Mouse (Mus musculus): Measurements from ENCODE around the gene Clec2e. TPM values are rescaled to one million over a fixed set of nuclear protein-coding genes. Genes with fewer than 3 reads are reported as not detected.

Gene Clec2e
- polyA plus RNA-seq, 1 experiment from 2014 or later, result not detected

- Histone ChIP-seq H3K9ac (no peak overlapping the region), H3K9me3 (no peaks in the 10 kb centered on the region)
- 95% methylated on average over 5 of the region's 5 CpGs for WGBS
These were observed 49.0 kb downstream of the Clec2e start for GRCm38 (mm10) chr6:129051731-129052130.

GRCm38 (mm10) chr6:129051086-129051485 is 49.6 kb downstream of the Clec2e start:
- WGBS, result 90% methylated on average over 3 of the region's 3 CpGs
- Histone ChIP-seq H3K4me3 (no peak overlapping the region), H3K9ac (no peak overlapping the region), H3K27ac (replicated peaks) (no peak overlapping the region), H3K27me3 (no peaks in the 10 kb centered on the region), H3K9me3 (no peaks in the 10 kb centered on the region), H3K4me2 (no peak overlapping the region), H3K36me3 (no peaks in the 10 kb centered on the region), H3K4me1 (replicated peaks) (peaks cover 5% of the 10 kb centered on the region; the same call in 1 of the 2 replicates)
- ATAC-seq (ENCODE audit: low FRiP score, low read depth), result no peak

More at GRCm38 (mm10) chr6:129051731-129052130, 49.0 kb downstream of the Clec2e start:
- Histone ChIP-seq H3K27ac (replicated peaks) (no peak overlapping the region), H3K4me3 (no peak overlapping the region), H3K4me1 (replicated peaks) (peaks cover 5% of the 10 kb centered on the region; the same call in 1 of the 2 replicates), H3K36me3 (no peaks in the 10 kb centered on the region), H3K27me3 (no peaks in the 10 kb centered on the region), H3K4me2 (no peak overlapping the region)
- no peak for ATAC-seq (ENCODE audit: low FRiP score, low read depth)

- ATAC-seq (ENCODE audit: low FRiP score, low read depth), result peak; percentile 68; the same call in 1 of the 2 replicates
- no peaks in the 10 kb centered on the region for H3K36me3 ChIP-seq
- peak overlapping the region; percentile 53 for H3K27ac ChIP-seq (replicated peaks)
- peaks cover 5% of the 10 kb centered on the region; the same call in 1 of the 2 replicates for H3K4me1 ChIP-seq (replicated peaks)
- H3K9ac ChIP-seq, result peak overlapping the region; percentile 36
- WGBS, result under 1% methylated on average over 8 of the region's 8 CpGs
- H3K27me3 ChIP-seq, result no peaks in the 10 kb centered on the region
- no peaks in the 10 kb centered on the region for H3K9me3 ChIP-seq
- peak overlapping the region; percentile 70 for H3K4me2 ChIP-seq
- H3K4me3 ChIP-seq, result peak overlapping the region; percentile 38
These were observed 51.0 kb downstream of the Clec2e start for GRCm38 (mm10) chr6:129049596-129050251.

- peak; percentile 92 for ATAC-seq (ENCODE audit: low FRiP score, low read depth)
- Histone ChIP-seq H3K4me3 (peak overlapping the region; percentile 45), H3K27me3 (no peaks in the 10 kb centered on the region), H3K4me2 (peak overlapping the region; percentile 70), H3K27ac (replicated peaks) (peak overlapping the region; percentile 64), H3K9ac (peak overlapping the region; percentile 50), H3K36me3 (no peaks in the 10 kb centered on the region), H3K4me1 (replicated peaks) (peaks cover 5% of the 10 kb centered on the region; the same call in 1 of the 2 replicates), H3K9me3 (no peaks in the 10 kb centered on the region)
- WGBS, result under 1% methylated on average over 13 of the region's 13 CpGs
These were observed 51.7 kb downstream of the Clec2e start for GRCm38 (mm10) chr6:129048857-129049473.

GRCm38 (mm10) chr6:129048381-129048780 is 52.3 kb downstream of the Clec2e start:
- Histone ChIP-seq H3K27me3 (no peaks in the 10 kb centered on the region), H3K4me2 (no peak overlapping the region), H3K27ac (replicated peaks) (no peak overlapping the region), H3K9me3 (no peaks in the 10 kb centered on the region), H3K4me3 (no peak overlapping the region), H3K4me1 (replicated peaks) (peaks cover 5% of the 10 kb centered on the region; the same call in 1 of the 2 replicates), H3K36me3 (no peaks in the 10 kb centered on the region), H3K9ac (no peak overlapping the region)
- ATAC-seq (ENCODE audit: low FRiP score, low read depth), result no peak
- 43% methylated on average over 4 of the region's 4 CpGs for WGBS

- H3K4me1 ChIP-seq (replicated peaks), result peaks cover 5% of the 10 kb centered on the region; the same call in 1 of the 2 replicates
- no peaks in the 10 kb centered on the region for H3K9me3 ChIP-seq
- H3K4me2 ChIP-seq, result no peak within 1 kb of the TSS
- WGBS, result 91% methylated on average over 2 of the region's 2 CpGs
- H3K27me3 ChIP-seq, result no peaks in the 10 kb centered on the region
- H3K4me3 ChIP-seq, result no peak within 1 kb of the TSS
- no peak within 1 kb of the TSS for H3K9ac ChIP-seq
- ATAC-seq (ENCODE audit: low FRiP score, low read depth), result no peak
- no peaks in the 10 kb centered on the region for H3K36me3 ChIP-seq
- no peak within 1 kb of the TSS for H3K27ac ChIP-seq (replicated peaks)
These were observed 55.1 kb downstream of the Clec2e start, which contains the start of gene Klrb1f for GRCm38 (mm10) chr6:129045601-129046000. Gene Klrb1f, plus strand, starts transcription at chr6:129045901.

- ATAC-seq (ENCODE audit: low FRiP score, low read depth), result no peak
- H3K4me1 ChIP-seq (replicated peaks), result no peaks in the 10 kb centered on the region
- H3K4me2 ChIP-seq, result no peak overlapping the region
- no peaks in the 10 kb centered on the region for H3K9me3 ChIP-seq
- no peak overlapping the region for H3K27ac ChIP-seq (replicated peaks)
- no peak overlapping the region for H3K9ac ChIP-seq
- H3K4me3 ChIP-seq, result no peak overlapping the region
- H3K27me3 ChIP-seq, result no peaks in the 10 kb centered on the region
- H3K36me3 ChIP-seq, result no peaks in the 10 kb centered on the region
These were observed 58.2 kb downstream of the Clec2e start for GRCm38 (mm10) chr6:129042470-129042869.

Other genes starting within 250 kb of the Clec2e start
- gene Clec2i, start 213.3 kb downstream of the Clec2e start, polyA plus RNA-seq (2015; fragmentation: Nextera tagmentation; extraction: Ambion mirVana), result 0.07 TPM in 1 of 2 replicates, not detected in the other
- gene BC035044, start 209.8 kb downstream of the Clec2e start, polyA plus RNA-seq (2015; fragmentation: Nextera tagmentation; extraction: Ambion mirVana), result 0.38 and 0.46 TPM in 2 replicates
- gene Clec2g, start 166.5 kb downstream of the Clec2e start, polyA plus RNA-seq (2015; fragmentation: Nextera tagmentation; extraction: Ambion mirVana), result not detected in 2 replicates
- 0.34 and 0.51 TPM in 2 replicates for gene Klrb1f, start 55.0 kb downstream of the Clec2e start, polyA plus RNA-seq (2015; fragmentation: Nextera tagmentation; extraction: Ambion mirVana)
- gene Clec2d, start 79.7 kb upstream of the Clec2e start, polyA plus RNA-seq (2015; fragmentation: Nextera tagmentation; extraction: Ambion mirVana), result 0.12 and 0.13 TPM in 2 replicates
- not detected in 2 replicates for gene Cd69, start 174.5 kb upstream of the Clec2e start, polyA plus RNA-seq (2015; fragmentation: Nextera tagmentation; extraction: Ambion mirVana)
- not detected in 2 replicates for gene 4922502D21Rik, start 230.9 kb upstream of the Clec2e start, polyA plus RNA-seq (2015; fragmentation: Nextera tagmentation; extraction: Ambion mirVana)
- gene Clec12a, start 241.8 kb upstream of the Clec2e start, polyA plus RNA-seq (2015; fragmentation: Nextera tagmentation; extraction: Ambion mirVana), result 0.32 and 0.46 TPM in 2 replicates